Mouse (Mus musculus) MEL (cell line): ENCODE measurements around the gene Ror2.

Experiments
- BHLHE40 ChIP-seq: IDR thresholded peaks from 2 replicates; pipeline ENCODE4 v1.6.1; 2012; ENCODE audit warnings: low read depth, mild to moderate bottlenecking, inconsistent platforms, low read length, improper control_type of control experiment, borderline replicate concordance
- CTCF ChIP-seq, 3 experiments: IDR thresholded peaks in 2 of 3; conservative IDR thresholded peaks in 1 of 3; 2 replicates each; pipeline ENCODE4 v1.5.1; 2011 to 2012; ENCODE audit warnings: low read length in 3 of 3, low read depth in 2 of 3, mild to moderate bottlenecking in 2 of 3, improper control_type of control experiment in 1 of 3, inconsistent platforms in 1 of 3, mixed read lengths in 1 of 3, moderate library complexity in 1 of 3; ENCODE audit not compliant: control insufficient read depth in 1 of 3, insufficient read depth in 1 of 3, poor library complexity in 1 of 3, severe bottlenecking in 1 of 3
- ELF1 ChIP-seq: IDR thresholded peaks from 2 replicates; pipeline ENCODE4 v1.6.1; 2014; ENCODE audit warnings: low read depth, mild to moderate bottlenecking, inconsistent platforms, low read length, improper control_type of control experiment, moderate library complexity
- EP300 ChIP-seq, 2 experiments: IDR thresholded peaks; 2 replicates each; pipeline ENCODE4 v1.6.1; 2011; ENCODE audit warnings: improper control_type of control experiment in 2 of 2, low read length in 2 of 2, low read depth in 1 of 2, mild to moderate bottlenecking in 1 of 2
- HCFC1 ChIP-seq: IDR thresholded peaks from 2 replicates; pipeline ENCODE4 v1.6.1; 2012; ENCODE audit warnings: low read depth, mild to moderate bottlenecking, inconsistent platforms, low read length, improper control_type of control experiment, moderate library complexity
- KAT2A ChIP-seq: conservative IDR thresholded peaks from 2 replicates; pipeline ENCODE4 v1.6.1; 2012; ENCODE audit warnings: low read depth, low read length, improper control_type of control experiment, inconsistent platforms
- MAZ ChIP-seq: IDR thresholded peaks from 2 replicates; pipeline ENCODE4 v1.6.1; 2012; ENCODE audit warnings: low read depth, mild to moderate bottlenecking, inconsistent platforms, low read length, improper control_type of control experiment
- POLR2AphosphoS2 ChIP-seq: IDR thresholded peaks from 2 replicates; pipeline ENCODE4 v1.6.1; 2011; ENCODE audit warnings: low read length, improper control_type of control experiment

DNA sequence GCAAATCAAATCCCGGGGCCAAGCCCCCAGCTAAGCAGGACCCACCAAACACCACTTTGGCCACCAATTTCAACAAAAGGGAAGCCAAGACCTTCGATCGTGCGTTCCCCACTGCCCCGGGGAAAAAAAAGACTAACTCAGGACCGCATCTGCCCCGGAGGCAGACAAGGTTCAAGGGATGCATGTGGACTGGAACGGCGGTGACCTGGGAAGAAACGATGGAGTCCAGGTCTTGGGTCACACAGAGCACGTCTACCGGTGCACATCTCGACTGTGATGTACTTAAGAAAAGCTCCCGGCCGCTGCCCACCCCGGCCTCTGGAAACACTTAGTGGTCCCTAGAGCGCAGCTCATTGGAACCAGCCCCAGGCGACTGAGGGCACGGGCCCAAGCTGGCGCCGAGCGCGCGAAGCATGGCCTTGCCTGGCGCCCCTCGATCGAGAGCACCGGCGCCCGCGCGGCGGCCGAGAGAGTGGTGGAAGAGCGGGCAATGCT lies 616 bp downstream of the Ror2 start:
- TF ChIP-seq KAT2A (no peak), CTCF (IDR thresholded peaks at IDR 0.05 in 2 of 3, conservative IDR thresholded peaks at IDR 0.05 in 1 of 3; ENCODE audit: control insufficient read depth in 1 of 3, insufficient read depth in 1 of 3, low read depth in 2 of 3, low read length in 3 of 3, poor library complexity in 1 of 3, severe bottlenecking in 1 of 3) (no peak), MAZ (no peak), BHLHE40 (no peak), HCFC1 (no peak), EP300 (IDR thresholded peaks at IDR 0.05; ENCODE audit: low read depth in 1 of 2, low read length in 2 of 2) (no peak), ELF1 (no peak), POLR2AphosphoS2 (no peak)
